Mouse (Mus musculus): ENCODE data around the gene App. TPM values are rescaled to one million over a fixed set of nuclear protein-coding genes. Genes with fewer than 3 reads are reported as not detected.

App gene
- total RNA-seq, 2 experiments from 2014 or later, result 241 to 243 TPM

DNA sequence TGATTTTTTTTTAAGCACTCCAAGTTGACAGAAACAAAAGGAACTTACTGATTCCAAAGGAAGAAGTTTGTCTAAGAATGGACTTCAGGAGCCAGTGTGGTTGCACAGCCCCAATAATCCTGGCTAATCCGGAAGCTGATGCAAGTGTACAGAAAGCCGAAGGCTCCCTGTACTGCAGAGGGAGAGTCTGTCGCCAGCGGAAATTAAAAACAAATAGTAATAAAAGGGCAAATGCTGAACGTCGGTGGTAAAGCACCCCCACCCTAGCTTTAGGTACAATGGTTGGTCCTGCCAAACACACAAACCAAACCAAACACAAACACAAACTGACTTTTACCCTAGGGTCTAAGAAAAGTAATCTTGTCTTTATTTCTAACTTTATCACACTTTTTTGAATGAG, 98.7 kb downstream of the App start:
- DNase-seq, result no peak

DNA sequence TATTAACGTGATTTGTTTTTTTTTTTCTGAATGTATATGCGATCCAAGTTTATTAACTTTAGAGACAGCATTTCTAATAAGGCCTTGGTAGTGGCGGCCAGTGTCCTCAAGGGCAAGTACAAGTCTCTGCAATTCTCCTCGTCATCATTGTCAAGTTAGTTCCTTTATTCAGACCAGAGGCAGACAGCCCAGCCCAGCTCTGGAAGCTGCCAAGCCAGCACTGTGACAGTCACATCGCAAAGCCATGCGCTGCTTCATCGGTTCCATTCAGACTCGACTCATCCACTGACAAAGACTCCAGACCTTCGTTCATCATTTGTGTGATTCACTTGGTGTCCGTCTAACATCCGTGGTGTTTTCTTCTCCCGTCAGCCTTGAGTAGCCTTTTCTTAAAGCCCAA, 100.9 kb downstream of the App start:
- DNase-seq, result no peak

DNA sequence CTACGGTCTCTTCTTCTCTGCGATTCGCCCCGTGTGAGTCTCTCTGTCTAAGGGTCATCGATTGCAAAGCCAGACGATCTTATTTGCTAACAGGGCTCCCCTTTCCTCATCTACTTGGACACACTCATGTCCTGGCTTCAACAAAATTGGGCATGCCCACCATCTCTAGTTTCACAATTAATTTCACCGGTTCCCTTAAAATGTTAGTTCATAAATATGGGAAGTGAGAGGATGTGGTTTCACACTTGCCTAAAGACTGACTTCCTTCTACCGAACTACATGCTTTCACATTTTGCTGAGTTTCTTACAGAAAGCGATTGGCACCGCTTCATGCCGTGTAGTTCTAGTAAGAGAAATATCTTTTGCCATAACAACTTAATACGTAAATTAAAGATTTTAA, 101.8 kb downstream of the App start:
- no peak for DNase-seq

DNA sequence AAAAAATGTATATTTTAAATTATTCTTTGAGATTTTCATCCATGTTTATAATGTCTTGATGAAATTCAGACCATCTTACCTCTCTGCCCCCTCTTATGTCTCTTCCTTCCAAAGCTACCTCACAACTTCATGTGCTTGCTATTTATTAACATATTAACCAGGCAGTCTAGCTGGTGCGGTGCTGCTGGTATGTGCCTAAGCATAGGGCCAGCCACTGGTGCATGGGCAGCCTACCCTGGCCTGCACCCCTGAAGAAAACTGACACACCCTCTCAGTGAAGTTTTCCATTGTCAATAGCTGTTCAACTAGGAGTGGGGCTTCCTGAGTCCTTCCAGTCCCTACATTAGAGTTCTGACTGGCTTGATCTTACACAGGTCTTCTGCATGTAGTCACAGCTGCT, 102.3 kb downstream of the App start:
- DNase-seq, result no peak

DNA sequence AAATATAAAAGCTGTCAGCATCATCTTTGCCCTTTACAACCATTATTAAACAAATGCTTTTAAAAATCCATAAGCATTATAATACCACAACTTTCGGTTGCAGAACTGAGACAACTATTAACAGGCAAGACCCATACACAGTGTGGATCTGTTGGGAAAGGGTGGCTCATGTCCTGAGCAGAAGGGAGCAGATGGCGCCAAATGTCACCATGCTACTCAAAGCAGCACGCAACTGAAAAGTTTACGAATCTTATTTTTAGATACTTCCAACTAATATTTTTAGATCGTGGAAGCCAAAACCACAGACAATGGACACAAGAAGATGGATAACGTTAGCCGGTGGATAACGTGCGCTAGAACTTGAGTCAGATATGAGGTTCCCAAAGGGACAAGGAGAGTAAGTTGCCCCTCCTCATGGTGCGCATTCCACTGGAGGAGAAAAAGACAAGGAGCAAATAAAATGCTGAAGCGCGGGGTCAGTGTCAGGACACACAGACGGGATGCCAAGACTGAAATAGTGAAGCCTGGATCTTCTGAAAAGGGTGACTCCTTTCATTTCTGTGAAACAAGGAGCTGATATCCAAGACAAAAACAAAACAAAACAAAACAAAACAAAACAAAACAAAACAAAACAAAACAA, 106.2 kb downstream of the App start:
- no peak for DNase-seq

DNA sequence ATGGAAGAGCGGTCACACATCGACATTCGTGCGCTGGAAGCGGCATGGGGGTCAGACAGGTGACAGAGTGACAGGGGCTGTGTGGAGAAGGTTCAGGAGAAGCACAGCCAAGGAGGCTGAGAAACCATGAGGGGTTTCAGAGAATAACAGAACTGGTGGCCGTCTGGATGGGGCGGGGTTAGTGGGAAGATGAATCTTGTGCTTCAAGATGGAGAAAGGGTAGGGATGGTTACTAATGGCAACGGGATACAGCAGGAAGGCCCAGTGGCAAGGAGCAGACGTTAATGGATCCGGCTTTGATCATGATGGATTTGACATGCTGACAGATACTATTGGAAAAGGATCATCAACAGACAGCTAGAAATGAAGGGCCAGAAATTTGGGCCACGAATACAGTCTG, 107.3 kb downstream of the App start:
- DNase-seq, result no peak

DNA sequence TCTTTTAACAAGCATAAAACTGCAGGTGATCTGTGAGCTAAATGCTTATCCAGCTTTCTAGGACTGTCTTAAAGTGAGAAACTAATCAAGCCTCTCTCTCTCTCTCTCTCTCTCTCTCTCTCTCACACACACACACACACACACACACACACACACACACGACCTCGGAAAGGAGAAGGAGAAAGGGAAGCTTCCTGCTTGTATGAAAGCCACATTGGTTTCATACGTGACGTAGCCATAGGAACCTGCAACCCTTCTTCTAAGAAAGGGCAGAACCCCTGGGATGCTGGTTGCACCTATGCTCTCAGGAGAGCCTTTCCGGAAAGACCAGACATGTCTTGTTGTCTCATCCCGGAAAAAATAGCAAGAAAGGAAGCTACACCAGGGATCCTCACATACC, 108.8 kb downstream of the App start:
- DNase-seq, result no peak

DNA sequence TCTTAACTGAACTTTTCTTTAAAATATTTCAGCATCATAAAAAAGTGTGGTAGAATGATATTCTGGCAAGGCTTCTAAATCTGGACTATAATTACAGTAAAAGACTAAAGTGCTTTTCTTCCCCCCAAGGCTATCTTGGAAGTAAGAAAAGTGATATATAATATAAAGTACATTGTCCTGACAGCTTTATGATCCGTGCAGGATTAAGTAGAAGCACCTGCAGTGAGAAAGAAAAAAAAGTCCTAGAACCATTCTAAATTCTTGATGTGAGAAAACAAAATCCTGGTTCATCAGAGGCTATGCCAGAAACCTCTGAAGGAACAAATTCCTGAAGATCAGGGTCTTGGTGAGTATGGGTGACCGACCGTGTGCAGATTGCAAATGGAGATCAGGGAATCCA, 110.8 kb downstream of the App start:
- no peak for DNase-seq

DNA sequence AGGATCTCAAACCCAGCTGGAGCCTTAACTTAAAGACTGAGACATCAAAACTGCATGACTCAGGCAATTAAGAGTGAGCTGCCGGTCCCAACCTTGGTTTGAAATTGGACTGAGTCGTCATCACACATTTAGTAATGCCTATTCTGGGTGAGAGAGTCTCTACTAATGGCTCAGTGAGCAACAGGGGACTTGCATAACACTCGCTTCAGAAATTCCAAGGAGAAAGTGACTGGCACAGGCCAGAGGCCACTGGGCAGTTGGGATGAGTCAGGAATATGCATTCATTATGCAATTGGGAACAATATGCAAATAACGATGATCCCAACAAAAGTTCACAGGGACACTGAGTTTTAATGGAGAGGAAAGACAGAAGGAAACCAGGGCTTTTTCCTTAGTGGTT, 111.8 kb downstream of the App start:
- DNase-seq, result no peak

DNA sequence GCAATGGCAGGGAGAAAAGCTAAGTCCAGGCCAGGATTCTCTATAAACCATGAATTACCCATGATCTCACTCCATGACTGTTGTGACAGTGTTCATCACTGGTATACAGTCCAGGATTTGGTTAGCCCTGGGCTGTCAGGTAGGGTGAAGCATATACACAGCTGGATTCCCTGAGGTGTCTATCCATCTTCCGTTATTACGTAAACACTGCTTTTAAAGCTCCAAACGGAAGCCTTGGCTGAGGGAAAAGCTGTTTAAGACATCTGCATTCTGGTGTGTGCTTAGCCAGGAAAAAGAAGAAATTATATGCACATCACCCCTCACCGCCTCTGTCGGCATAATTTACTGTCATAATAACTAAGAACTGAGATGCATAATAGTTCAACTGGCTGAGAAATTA, 115.4 kb downstream of the App start:
- no peak for DNase-seq

DNA sequence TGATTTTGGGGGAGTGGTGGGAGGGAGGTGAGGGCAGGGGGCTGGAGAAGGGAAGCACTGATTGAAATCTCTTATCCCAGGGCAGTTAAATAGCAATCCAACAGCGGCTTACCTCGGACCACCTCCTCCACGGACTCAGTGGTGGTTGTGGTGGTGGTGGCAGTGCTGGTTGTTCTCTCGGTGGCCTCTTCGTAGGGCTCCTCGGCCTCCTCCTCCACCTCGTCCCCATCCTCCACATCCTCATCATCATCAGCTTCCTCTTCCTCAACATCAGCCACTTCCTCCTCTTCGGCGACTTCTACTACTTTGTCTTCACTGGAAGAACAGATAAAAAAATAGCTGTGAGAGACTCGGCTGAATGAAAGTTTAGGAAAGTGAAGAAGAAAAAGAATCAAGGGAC, 117.4 kb downstream of the App start:
- no peak for DNase-seq

DNA sequence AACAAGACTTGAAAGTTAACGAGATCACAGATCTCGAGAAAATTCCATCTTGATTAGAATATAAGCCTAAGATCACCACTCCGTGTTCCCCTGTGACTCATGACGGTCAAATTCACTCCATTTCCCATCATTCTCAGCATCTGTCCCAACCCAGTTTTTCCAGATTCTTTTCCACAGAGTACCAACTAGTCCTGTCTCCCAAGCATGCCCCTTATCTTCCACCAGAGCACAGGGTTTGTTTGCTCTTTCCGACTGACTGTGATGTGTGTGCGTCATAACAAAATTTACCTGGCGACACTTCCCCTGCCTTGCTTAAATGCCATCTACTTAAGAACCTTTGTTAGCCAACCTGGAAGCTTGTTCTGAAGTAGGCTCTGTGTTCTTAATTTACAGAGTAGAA, 119.6 kb downstream of the App start:
- no peak for DNase-seq

DNA sequence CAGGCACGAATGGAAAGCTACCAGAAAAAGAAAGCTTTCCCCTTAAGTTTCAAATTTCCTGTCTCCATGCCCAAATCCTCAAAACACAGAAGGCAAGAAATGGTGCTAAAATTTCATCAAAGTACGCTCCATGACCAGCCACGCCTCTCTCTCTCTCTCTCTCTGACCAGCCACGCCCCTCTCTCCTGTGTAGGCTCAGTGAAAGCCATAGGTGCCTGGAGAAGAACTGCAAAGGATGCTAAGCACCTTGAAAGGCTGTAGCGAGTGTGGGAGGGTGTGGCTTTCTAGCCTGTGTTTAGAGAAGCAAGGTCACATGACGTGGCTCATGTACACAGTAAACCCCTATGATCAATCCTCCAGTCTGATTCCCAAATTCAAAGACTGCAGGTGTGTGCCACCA, 126.3 kb downstream of the App start:
- DNase-seq, result no peak

DNA sequence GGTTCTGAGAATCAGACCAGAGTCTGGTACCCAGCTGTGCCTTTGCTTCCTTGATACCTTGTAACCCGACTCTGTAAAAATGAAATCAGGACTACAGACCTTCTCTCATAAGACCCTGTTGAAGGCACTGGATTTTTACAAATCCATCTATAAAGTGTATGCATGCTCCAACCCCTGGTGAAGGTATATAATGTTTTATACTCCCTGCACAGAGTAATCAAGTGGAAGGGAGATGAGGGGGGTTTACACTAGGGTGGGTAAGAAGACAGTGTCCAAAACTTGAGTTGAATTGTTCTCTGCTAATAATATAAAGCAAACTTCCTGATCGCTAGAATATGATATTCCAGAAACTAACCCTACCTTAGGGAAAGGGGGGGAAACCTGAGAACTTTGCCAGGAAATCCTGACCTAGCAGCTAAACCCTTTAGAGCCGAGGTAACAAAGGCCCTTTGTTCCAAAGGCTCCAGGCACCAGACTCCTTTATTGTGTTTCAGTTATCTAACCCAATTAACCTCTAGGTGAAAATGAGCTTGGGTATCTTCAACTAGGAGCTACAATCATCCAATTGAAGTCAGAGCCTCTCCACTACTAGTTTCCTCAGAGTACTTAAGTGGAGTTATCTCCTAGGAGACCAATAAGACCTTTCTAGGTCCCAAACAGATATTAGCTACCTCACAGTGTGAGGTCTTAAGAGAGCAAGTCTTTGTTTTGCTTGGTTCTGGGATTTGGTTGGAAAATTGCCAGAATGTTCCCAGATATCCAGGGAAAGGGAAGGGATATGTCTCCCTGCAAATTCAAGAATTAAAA, 132.2 kb downstream of the App start:
- no peak for DNase-seq

DNA sequence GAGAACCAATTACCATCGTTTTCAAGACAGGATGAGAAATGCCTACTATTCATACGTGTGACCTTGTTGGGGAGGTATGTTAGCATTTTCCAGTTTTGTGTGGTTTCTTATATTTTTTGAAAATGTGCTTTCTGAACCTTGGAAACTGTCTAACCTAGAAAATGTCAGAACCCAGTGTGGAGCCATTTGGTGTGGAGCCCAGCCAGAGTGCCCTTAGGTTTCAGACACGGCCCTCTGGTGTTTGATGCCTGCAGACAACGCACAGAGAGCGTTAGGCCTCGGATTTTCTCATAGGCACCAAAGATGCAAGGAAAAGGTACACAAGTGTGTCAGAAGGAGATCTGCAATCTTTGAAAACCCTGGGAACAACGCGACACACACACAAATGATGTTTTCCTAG, 134.8 kb downstream of the App start:
- no peak for DNase-seq

DNA sequence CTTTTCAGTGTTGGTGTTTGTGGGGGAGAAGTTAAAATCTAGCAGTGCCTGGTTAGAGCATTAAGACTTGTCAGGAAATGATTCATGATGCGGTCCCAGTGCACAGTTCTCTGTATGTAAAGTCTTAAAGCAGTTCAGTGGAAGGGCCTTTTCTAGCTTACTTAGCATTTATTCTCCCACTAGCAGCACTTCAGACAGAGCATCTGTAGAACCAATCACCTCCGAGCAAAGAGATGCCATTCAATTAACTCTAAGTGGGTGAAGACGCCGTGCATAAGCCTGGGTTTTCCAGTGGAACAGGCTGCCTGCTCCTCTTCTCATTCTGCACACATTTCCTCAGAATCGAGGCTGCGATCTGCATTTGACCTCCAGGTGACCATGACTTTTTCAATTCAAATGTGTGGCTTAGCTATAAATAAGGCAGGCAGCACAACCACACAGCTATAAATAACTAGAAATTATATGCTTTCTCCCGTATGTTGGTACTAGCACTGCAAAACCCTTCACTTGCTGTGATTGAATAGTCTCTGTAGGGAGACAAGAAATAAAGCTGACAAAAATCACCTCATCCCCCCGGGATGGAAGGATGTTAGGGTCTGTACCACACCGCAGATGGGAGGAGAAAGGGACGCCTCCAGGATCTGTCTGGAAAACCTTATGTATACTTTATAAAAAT, 135.5 kb downstream of the App start:
- DNase-seq, result no peak

DNA sequence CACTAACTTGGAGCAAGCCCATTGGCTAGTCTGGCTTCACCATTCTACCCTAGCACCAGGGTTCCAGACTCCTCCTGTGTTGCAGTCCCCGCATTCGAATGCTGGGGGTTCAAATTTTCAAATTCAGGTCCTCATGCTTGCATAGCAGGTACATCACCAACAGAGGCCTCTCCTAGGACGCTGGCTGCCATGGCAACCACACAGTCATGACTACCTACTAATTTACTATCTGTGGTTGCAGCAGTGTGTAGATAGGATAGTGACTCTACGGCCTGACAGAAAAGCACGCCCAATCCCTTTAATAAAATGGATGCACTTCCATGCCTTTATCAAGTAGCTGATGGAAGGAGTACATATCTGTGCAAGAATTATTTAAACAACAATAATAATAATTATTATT, 137.8 kb downstream of the App start:
- DNase-seq, result no peak

DNA sequence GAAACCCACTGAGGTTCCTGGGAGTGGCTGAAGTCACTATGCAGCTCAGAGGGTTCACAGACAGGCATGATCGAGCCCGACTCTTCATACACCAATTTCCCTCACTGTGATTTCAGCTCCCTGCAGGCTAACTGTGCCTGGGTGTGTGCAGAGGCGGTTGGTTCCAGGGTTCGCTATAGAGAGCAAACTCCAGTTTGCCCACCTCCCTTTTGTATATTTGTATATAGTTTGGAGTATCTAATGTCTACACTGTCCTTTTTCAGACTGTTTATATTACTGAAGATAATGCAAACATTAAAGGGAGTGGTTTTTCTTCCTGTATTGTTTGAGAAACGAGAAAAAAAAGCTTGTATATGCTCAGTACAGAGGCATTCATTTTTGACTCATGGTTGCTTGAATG, 139.8 kb downstream of the App start:
- no peak for DNase-seq

DNA sequence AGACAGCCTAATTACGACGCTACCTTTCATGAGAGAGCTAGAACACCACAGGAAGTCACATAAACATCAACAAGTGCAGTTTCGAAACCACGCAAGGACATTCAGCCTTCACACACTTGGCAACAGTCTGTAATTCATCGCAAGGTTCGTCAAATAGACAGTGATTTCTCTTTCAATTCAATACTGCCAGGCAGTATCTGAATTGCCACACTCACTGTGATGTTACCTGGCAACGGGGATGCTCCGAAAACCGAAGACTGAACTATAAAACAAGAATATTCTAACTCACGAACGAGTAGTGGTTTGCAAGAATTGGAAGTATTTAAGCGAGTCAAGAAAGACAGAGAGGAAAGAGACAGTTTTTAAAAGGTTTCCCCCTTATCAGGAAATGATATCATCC, 142.8 kb downstream of the App start:
- no peak for DNase-seq

DNA sequence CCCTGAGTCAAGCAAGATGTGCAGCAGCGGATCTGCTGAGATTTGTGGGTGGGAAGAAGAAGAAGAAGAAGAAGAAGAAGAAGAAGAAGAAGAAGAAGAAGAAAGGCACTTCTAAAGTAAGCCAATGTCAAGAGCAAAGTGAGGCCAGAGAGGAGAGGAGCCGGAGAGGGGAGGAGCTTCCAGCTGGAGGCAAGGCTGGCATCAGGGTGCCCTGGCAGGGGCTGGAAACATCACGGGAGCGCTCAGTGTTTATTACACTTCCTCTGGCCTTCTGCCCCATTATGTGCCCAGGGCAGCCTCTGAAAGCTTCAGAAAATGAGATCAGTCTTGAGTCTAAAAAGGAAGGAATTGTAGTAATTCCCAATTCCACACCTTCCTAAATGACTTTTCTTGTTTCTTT, 145.2 kb downstream of the App start:
- DNase-seq, result no peak

DNA sequence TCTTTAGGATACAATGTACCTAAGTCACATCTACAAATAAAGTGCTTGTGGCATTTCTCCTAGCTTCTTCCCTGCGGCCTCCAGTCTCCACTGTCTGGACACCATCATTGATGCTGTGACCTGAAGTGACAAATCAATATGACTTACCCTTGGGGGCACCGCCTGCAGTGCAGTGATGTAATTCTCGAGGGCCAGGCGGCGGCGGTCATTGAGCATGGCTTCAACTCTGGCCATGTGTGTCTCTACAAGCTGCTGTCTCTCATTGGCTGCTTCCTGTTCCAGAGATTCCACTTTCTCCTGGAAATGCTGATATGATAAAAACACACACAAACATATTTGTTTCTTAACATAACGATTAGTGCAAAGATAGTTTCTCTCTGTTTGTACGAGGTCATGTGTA, 148.9 kb downstream of the App start:
- no peak for DNase-seq

DNA sequence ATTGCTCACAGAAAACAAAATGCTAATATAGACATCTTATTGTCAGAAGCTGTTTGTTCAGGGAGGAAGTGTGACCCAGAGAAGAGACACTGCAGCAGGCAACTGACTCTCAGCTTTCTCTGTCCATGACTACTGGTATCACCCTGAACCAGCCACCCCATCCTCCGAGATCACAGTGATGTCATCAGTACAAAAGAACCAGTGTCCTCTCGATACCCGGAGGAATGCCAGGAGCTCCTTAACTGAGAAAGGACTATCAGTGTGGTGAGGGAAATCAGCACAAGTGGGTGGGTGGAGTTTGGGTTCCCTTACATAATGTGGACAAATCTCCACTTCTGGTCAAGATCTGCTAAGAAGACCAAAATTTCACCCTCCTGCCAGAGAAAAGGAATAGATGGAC, 150.5 kb downstream of the App start:
- DNase-seq, result no peak

DNA sequence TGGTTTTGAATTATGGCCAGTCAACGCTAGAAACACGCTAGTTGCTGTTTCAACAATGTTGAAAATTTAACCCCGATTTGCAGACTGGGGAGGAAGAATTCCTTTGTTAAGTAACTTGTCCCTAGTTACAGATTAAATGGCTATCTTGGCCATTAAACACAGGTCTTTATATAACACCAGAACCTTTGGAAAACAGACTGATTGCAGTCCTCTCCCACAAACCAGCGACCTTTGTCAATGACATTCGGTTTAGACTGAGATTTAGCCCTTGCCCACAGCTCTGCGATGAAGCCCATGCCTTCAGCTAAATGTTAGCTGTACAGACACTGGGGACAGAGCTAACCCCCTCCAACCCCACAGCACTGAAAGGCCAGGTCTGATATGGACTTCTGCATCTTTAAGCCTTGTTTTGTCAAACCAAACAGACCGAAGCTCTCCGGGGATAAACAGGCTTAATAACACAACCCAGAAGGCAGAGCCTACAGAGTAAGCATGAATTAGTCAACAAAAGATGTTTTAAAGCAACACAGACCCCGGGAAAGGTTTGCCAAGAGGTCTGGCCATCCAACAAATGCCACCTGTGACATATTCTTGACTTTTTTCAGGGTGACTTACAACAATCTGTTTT, 152.8 kb downstream of the App start:
- no peak for DNase-seq

DNA sequence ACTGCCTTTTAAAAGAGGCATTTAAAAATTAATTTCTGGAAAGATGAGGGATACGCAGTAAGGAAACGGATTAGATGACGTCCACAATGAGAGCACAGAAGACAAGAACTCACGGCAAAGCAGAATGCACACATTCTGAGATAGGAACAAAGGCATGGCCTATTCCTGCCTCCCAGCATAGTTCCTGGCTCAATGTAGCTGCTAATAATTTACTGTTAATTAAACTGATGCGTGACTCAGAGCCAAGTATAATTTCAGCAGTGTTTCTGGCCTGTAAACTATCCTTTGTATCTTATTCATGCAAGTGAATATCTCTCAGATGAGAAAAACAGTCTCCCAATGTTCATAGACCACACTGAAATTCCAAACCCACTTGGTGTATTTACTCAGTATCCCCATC, 154.3 kb downstream of the App start:
- no peak for DNase-seq

All from heart, postnatal 4 days (tissue).